Mouse (Mus musculus) lung, adult 2 months (tissue): ENCODE results near the gene Vash2. TPM values are rescaled to one million over a fixed set of nuclear protein-coding genes. Genes with fewer than 3 reads are reported as not detected.
"Not testable (repeated sequence)": the region's sequence is repeated elsewhere in the genome, so short reads cannot be mapped to it uniquely, and the experiment has no call there.

Source experiments
- DNase-seq: peaks from one replicate; pipeline ENCODE4 v3.0.0; 2022
- H3K4me1 ChIP-seq: fragments of 200-500 bp; 2 replicates; pipeline ENCODE4 v1.6.1; 2011; ENCODE audit warnings: low read length; ENCODE audit not compliant: control insufficient read depth, insufficient read depth
- H3K4me3 ChIP-seq: fragments of 200-500 bp; replicated peaks from 2 replicates; pipeline ENCODE3; 2011; ENCODE audit warnings: low read depth, mild to moderate bottlenecking, control low read depth, low read length; ENCODE audit errors: extremely low read depth
- CTCF ChIP-seq: fragments of 200-500 bp; IDR thresholded peaks from 2 replicates; pipeline ENCODE4 v1.5.1; 2011; ENCODE audit warnings: mild to moderate bottlenecking, low read length, control low read depth; ENCODE audit not compliant: insufficient read depth
- POLR2A ChIP-seq: fragments of 200-500 bp; IDR thresholded peaks from 2 replicates; pipeline ENCODE4 v1.6.1; 2011; ENCODE audit warnings: low read depth, mild to moderate bottlenecking, control low read depth, low read length, borderline replicate concordance; ENCODE audit errors: extremely low read depth
- WGBS: fragments of 180-500 bp; shearing (Covaris S2); methylation state at CpG from one replicate; pipeline ENCODE4 v1.1.7; 2018; 5-methylcytosine and 5-hydroxymethylcytosine counted together
- polyA plus RNA-seq: library from polyadenylated mRNA; depleted of rRNA; stranded (reverse); fragments of >200 nt; gene quantifications from 2 replicates; pipeline ENCODE4 v1.2.3, GENCODE M21; 2012

The Vash2 gene
- polyA plus RNA-seq, 1 experiment: 1.5 TPM

- no peak for DNase-seq
- 77% methylated on average over 6 of the region's 6 CpGs for WGBS
- Histone ChIP-seq H3K4me3 (no peak overlapping the region), H3K4me1 (peaks cover 13% of the 10 kb centered on the region)
- TF ChIP-seq POLR2A (no peak), CTCF (no peak)
These were observed 48.9 kb downstream of the Vash2 start for GRCm38 (mm10) chr1:190930181-190930580.

- peak; percentile 64 for DNase-seq
- peaks cover 13% of the 10 kb centered on the region for H3K4me1 ChIP-seq
- WGBS: 2% methylated on average over 27 of the region's 27 CpGs
- H3K4me3 ChIP-seq: peak overlapping the region; percentile 97
- TF ChIP-seq POLR2A (no peak), CTCF (no peak)
These were observed 49.9 kb downstream of the Vash2 start for GRCm38 (mm10) chr1:190929010-190929695.

- H3K4me1 ChIP-seq: peaks cover 13% of the 10 kb centered on the region
- TF ChIP-seq POLR2A (peak; percentile 72), CTCF (no peak)
- under 1% methylated on average over 50 of the region's 79 CpGs for WGBS
These were observed 50.6 kb downstream of the Vash2 start for GRCm38 (mm10) chr1:190928370-190929009.

GRCm38 (mm10) chr1:190927751-190928369, 51.2 kb downstream of the Vash2 start:
- Histone ChIP-seq H3K4me3 (peak overlapping the region; percentile 97), H3K4me1 (peaks cover 13% of the 10 kb centered on the region)
- DNase-seq: peak; percentile 10
- no peak for TF ChIP-seq POLR2A
- TF ChIP-seq CTCF: no peak
- 4% methylated on average over 16 of the region's 16 CpGs for WGBS

More at GRCm38 (mm10) chr1:190928370-190929009, 50.6 kb downstream of the Vash2 start:
- peak; percentile 98 for DNase-seq
- H3K4me3 ChIP-seq: peak overlapping the region; percentile 97

GRCm38 (mm10) chr1:190927311-190927710, 51.8 kb downstream of the Vash2 start:
- WGBS: 64% methylated on average over 3 of the region's 3 CpGs
- TF ChIP-seq CTCF (no peak), POLR2A (no peak)
- DNase-seq: no peak
- Histone ChIP-seq H3K4me3 (no peak overlapping the region), H3K4me1 (peaks cover 13% of the 10 kb centered on the region)

- H3K4me3 ChIP-seq, DNase-seq: not testable (repeated sequence)
- WGBS: 81% methylated on average over 3 of the region's 3 CpGs
- peaks cover 10% of the 10 kb centered on the region for H3K4me1 ChIP-seq
These were observed 54.3 kb downstream of the Vash2 start, which contains the start of gene Angel2 for GRCm38 (mm10) chr1:190924812-190925211. Gene Angel2, plus strand, starts transcription at chr1:190925112.

- WGBS: 59% methylated on average over 8 of the region's 8 CpGs
- Histone ChIP-seq H3K4me3 (no peak overlapping the region), H3K4me1 (no peaks in the 10 kb centered on the region)
- DNase-seq: no peak
- TF ChIP-seq CTCF (no peak), POLR2A (no peak)
These were observed 59.2 kb downstream of the Vash2 start for GRCm38 (mm10) chr1:190919725-190920469.

- Histone ChIP-seq H3K4me1 (no peaks in the 10 kb centered on the region), H3K4me3 (no peak overlapping the region)
- DNase-seq: no peak
- WGBS: 52% methylated on average over 7 of the region's 7 CpGs
- TF ChIP-seq CTCF (no peak), POLR2A (no peak)
These were observed 60.2 kb downstream of the Vash2 start for GRCm38 (mm10) chr1:190918938-190919337.

GRCm38 (mm10) chr1:190912623-190913022, 66.5 kb downstream of the Vash2 start:
- peaks cover 5% of the 10 kb centered on the region; the same call in 1 of the 2 replicates for H3K4me1 ChIP-seq
- no peak overlapping the region for H3K4me3 ChIP-seq
- 50% methylated on average over 1 of the region's 1 CpGs for WGBS
- DNase-seq: no peak
- TF ChIP-seq CTCF (no peak), POLR2A (no peak)
